Mouse (Mus musculus) MEL-GATA-1-ER (cell line): ENCODE measurements around the gene Flt3l.
"Not testable (repeated sequence)": the region's sequence is repeated elsewhere in the genome, so short reads cannot be mapped to it uniquely, and the experiment has no call there.

Source experiments
- DNase-seq: peaks from one replicate; pipeline ENCODE4 v3.0.0-alpha.2; 2012; ENCODE audit warnings: low read depth; ENCODE audit errors: extremely low read depth

Gene Flt3l

DNA sequence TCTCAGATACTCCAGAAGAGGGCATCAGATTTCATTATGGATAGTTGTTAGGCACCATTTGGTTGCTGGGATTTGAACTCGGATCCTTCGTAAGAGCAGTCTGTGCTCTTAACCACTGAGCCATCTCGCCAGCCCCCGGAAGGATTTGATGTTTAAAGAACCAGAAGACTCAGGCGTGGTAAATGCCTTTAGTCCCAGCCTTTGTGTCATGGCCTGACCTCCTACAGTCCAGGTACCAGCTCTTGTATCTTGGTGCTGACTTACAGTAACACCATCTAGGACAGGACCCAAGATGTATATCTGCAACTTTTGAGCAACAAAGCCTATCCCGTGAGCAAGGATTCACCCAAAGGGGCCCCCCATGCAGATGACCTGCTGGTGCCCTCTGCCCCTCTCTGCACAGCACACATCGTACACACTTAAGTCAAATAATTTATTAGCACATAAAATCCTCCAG, 11.1 kb downstream of the Flt3l start:
- no peak for DNase-seq

DNA sequence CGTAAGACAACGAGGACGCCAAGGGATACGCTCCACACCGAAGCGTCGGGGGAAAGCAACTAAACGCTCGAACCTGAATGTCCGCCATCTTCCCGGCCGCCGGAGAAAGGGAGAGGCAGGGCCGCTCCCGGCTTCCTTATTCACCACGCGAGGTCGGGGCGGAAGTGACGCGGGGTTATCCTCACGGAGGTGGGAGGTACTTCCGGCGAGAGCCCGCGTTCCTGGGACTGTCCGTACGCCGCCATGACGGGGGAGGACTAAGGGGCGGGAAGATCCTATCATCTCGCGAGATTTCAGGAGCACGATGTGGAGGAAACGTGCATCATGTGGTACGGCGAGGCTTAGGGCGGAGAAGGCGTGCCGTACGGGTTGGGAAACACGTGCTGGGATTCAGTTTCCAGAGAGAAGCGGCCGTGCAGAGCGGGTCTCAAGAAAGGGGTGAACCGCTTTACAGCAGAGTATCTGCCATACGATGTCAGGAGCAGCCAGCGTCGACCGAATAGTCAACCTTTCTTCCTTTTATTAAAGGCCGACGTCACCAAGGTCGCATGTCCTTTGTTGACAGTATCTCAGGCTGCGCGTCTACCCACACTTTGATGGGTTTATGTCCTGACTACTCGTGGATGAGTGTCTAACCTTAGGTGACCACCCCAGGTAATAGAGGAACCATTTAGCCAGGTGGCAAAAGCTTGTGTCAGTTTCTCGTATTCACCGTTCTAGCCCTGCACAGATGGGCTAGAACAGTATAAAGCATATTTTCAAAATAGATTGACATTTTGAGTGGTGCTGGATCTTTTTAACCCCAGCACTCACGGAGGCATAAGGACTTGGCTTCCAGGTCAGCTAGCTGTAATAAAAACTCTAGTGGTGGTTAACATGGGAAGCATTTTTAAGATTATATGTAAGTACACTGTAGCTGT, 11.7 kb downstream of the Flt3l start, which contains the start of gene Rps11:
TSS of gene Rps11 (minus strand) at position 216 of the 920 bp plus-strand sequence.
- DNase-seq: peak; percentile 98

DNA sequence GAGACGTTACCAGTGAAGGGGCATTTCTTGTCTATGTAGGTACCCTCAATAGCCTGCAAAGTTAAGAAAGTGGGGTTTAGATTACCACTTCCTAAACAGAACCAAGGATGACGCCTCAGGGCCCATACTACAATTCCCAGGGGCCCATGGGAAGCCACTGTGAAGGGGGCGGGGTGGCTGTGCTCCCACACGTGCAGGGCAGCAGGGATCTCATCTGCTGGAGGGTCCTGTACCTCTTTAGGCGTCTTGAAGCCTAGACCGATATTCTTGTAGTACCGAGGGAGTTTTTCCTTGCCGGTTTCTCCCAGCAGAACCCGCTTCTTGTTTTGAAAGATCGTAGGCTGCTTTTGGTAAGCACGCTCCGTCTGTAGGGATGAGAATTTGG, 13.1 kb downstream of the Flt3l start:
- no peak for DNase-seq

- DNase-seq: no peak
These were observed 13.6 kb downstream of the Flt3l start for GRCm38 (mm10) chr7:45122561-45123185.

- DNase-seq: no peak
These were observed 14.3 kb downstream of the Flt3l start for GRCm38 (mm10) chr7:45121966-45122365.

DNA sequence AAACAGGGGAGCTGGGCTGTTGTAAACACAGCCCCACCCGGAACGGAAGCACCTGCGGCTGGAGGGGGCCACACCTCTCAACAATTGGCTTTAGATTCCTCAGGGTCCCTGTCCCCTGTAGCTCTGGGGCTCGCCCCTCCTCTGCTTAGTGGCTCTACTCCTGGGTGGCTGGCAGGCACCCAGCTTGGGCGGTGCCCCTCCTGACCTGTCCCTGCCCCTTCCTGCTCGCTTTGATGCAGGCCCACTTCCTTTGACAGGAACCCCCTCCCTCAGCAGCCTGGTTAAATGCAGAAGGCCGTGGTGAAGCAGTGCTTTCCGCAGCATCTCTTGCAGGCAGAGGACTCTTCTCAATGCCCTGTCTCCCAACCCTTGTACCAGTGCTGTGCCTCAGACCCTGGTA, 14.8 kb downstream of the Flt3l start:
- no peak for DNase-seq

DNA sequence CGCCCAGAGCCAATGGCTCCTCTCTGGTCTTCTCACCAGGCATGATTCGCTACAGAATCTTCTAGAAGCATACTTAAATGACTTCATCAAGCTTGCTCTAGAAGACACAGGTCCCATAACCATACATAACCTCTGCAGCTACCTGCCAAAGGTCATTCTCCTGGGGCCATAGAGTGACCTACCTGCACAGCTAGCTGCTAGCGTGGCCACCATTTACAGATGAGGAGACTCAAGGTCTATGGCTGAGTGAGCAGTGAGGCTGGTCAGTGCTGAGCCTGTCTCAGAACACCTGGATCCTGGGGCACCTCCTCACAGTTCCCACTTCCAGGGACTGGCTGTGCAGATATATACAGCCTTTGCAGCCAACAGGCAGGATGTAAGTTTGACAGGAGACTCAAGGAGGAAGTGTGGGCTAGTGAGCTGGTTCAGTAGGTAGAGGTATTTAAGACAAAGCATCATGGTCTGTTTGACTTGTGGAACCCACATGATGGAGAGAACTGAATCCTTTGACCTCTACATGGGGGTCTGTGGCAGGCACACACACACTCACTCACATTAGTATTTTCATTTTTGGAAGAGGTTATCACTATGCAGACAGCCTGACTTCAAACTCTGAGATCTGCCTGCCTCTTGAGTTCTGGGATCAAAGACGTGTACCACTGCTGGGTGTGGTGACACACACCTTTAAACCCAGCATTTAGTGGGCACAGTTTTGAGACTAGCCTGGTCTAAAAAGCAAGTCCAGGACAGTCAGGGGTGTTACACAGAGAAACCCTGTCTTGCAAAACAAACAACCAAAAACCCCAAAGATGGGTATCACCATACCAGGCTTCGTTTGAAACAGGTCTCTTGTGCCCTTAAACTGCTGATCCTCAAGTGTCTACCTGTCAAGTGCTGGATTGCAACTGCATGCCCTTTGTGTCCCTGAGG, 16.2 kb downstream of the Flt3l start:
- no peak for DNase-seq

- no peak for DNase-seq
These were observed 17.9 kb downstream of the Flt3l start for GRCm38 (mm10) chr7:45118336-45118735.

- DNase-seq: no peak
These were observed 18.7 kb downstream of the Flt3l start for GRCm38 (mm10) chr7:45117566-45117965.

- DNase-seq: no peak
These were observed 22.8 kb downstream of the Flt3l start for GRCm38 (mm10) chr7:45113476-45113875.

GRCm38 (mm10) chr7:45112529-45112928, 23.7 kb downstream of the Flt3l start:
- DNase-seq: no peak

DNA sequence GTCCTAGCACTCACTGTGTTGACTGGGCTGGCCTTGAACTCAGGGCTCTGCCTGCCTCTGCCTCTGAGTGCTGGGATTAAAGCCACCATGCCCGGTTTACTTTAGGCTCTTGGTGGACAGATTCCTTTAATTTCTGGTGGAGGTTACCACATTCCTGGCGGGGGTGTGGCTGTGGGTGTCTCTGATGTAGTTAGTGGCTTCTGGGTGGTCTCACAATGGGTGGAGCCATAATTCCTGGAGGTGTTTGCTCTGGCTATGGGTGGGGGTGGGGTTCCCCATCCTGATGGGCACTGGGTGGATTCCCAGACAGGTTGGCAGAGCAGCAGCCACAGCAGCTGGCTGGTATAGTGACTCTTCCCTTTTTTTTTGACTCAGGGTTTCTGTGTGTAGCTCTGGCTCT, 24.3 kb downstream of the Flt3l start:
- DNase-seq: no peak

- DNase-seq: not testable (repeated sequence)
These were observed 26.1 kb downstream of the Flt3l start for GRCm38 (mm10) chr7:45110089-45110488.

DNA sequence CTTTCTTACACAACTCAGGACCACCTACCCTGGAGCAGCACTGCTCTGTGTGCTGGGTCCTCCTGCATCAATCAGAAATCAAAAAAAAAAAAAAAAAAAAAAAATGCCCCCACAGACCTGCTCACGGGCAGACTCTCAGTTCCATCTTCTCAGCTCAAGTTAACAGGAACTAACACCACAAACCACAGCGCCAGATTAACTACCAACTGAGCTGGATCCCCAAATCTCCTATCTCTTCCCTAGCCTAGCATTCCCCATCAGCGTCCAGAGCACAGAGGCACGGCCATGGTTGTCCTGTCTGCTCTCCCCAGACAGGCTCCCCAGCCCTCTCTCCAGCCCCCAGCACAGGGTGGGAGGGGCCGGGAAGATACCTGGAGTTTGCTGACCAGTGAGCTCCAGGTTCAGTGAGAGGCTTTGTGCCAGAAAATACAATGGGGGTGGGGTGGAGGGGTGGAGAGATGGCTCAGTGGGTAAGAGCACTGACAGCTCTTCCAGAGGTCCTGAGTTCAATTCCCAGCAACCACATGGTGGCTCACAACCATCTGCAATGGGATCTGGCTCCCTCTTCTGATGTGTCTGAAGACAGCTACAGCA, 29.1 kb downstream of the Flt3l start:
- DNase-seq: no peak

DNA sequence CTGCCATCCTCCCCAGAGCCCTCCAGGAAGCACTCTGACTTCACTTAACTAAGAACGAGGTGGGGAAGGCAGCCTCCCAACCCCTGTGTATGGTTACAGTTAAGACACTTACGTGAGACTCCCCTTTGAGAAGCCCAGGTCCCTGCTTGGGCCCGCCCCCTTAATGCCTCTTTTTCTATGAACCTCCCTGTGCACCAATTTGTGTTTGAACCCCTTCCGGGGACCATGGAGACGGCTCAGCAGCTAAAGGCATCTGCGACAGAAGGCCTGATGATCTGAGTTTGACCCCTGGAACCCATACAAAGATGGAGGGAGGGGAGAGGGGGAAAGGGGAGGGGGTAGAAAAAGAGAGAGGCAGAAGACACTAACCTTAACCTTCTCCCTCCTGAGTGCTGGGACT, 29.8 kb downstream of the Flt3l start:
- no peak for DNase-seq

DNA sequence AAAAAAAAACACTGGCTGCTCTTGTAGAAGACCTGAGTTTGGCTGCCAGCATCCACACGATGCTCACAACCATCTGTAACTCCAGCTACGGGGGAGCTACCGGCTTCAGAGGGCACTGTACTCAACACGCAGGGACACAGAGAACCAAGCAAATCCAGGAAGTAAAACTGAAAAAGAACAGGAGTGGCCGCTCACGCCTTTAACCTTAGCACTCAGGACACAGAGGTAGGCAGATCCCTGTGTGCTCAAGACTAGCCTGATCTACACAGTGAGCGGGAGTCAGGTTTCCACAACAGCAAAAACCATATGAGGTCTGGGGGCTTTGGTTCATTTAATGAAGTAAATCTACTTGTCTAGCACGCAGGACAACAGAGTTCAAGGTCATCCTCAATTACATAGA, 30.7 kb downstream of the Flt3l start:
- DNase-seq: no peak

- DNase-seq: no peak
These were observed 31.3 kb downstream of the Flt3l start for GRCm38 (mm10) chr7:45104941-45105340.

GRCm38 (mm10) chr7:45103652-45104180, 32.5 kb downstream of the Flt3l start, which contains the start of gene Fcgrt:
Fcgrt (minus strand) TSS chr7:45103851.
- no peak for DNase-seq

GRCm38 (mm10) chr7:45102940-45103585, 33.2 kb downstream of the Flt3l start:
- DNase-seq: no peak

DNA sequence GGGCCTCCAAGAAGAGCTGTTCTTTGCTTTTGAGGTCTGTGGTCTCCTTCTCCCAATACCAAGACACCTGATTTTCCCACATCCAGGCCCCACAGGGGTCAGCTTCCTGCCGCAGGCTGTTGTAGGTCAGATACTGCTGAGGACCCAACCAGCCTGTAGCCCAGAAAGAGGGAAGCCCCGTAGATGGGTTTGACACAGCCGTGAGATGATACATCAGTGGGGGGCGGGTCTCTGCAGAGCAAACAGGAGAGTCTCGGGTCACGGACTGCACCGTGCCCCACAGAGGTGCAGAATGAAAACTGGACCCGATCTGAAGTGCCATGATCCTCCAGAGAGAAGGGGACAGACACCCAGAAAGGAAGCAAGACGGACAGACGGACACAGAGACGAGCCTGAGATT, 33.8 kb downstream of the Flt3l start:
- no peak for DNase-seq
